Mouse (Mus musculus) erythroblast, adult 5-6 weeks (primary cell): ENCODE measurements around the gene Cldn13. TPM values are rescaled to one million over a fixed set of nuclear protein-coding genes. Genes with fewer than 3 reads are reported as not detected.

Source experiments
- total RNA-seq, 2 experiments: library from RNA; stranded (forward) in 1 of 2; stranded (reverse) in 1 of 2; fragments of 150-400 nt in 1 of 2; fragments of 200-764, 138-1000 nt in 1 of 2; gene quantifications; 2 replicates each; pipeline versions ENCODE4 v1.2.3 to v1.2.4; 2015 to 2017; ENCODE audit warnings: low replicate concordance in 2 of 2

Gene Cldn13
- total RNA-seq, 2 experiments from 2014 or later = 379 to 506 TPM

Other genes starting within 250 kb of the Cldn13 start
- gene Limk1, start 226.9 kb downstream of the Cldn13 start, total RNA-seq (2015; ENCODE audit: low replicate concordance) = 0.19 and 2.1 TPM in 2 replicates
- gene Limk1, start 226.9 kb downstream of the Cldn13 start, total RNA-seq (2017; ENCODE audit: low replicate concordance) = 2.1 and 3.6 TPM in 2 replicates
- not detected in 2 replicates for gene Eln, start 168.2 kb downstream of the Cldn13 start, total RNA-seq (2015; ENCODE audit: low replicate concordance)
- not detected in 2 replicates for gene Eln, start 168.2 kb downstream of the Cldn13 start, total RNA-seq (2017; ENCODE audit: low replicate concordance)
- gene Tmem270, start 8.8 kb downstream of the Cldn13 start, total RNA-seq (2015; ENCODE audit: low replicate concordance) = 0.96 TPM in 1 of 2 replicates, not detected in the other
- not detected in 2 replicates for gene Tmem270, start 8.8 kb downstream of the Cldn13 start, total RNA-seq (2017; ENCODE audit: low replicate concordance)
- gene Mettl27, start 16.8 kb upstream of the Cldn13 start, total RNA-seq (2015; ENCODE audit: low replicate concordance) = 70.4 and 120 TPM in 2 replicates
- 62.4 and 85.2 TPM in 2 replicates for gene Mettl27, start 16.8 kb upstream of the Cldn13 start, total RNA-seq (2017; ENCODE audit: low replicate concordance)
- gene Cldn4, start 31.4 kb upstream of the Cldn13 start, total RNA-seq (2015; ENCODE audit: low replicate concordance) = not detected in 2 replicates
- gene Cldn4, start 31.4 kb upstream of the Cldn13 start, total RNA-seq (2017; ENCODE audit: low replicate concordance) = not detected in 2 replicates
- not detected in 2 replicates for gene Cldn3, start 70.7 kb upstream of the Cldn13 start, total RNA-seq (2015; ENCODE audit: low replicate concordance)
- not detected in 2 replicates for gene Cldn3, start 70.7 kb upstream of the Cldn13 start, total RNA-seq (2017; ENCODE audit: low replicate concordance)
- 4.6 and 19.0 TPM in 2 replicates for gene Abhd11, start 93.6 kb upstream of the Cldn13 start, total RNA-seq (2015; ENCODE audit: low replicate concordance)
- 11.6 and 17.5 TPM in 2 replicates for gene Abhd11, start 93.6 kb upstream of the Cldn13 start, total RNA-seq (2017; ENCODE audit: low replicate concordance)
- not detected in 2 replicates for gene Stx1a, start 108.0 kb upstream of the Cldn13 start, total RNA-seq (2015; ENCODE audit: low replicate concordance)
- not detected in 2 replicates for gene Stx1a, start 108.0 kb upstream of the Cldn13 start, total RNA-seq (2017; ENCODE audit: low replicate concordance)
- 1.5 and 7.9 TPM in 2 replicates for gene Dnajc30, start 148.7 kb upstream of the Cldn13 start, total RNA-seq (2015; ENCODE audit: low replicate concordance)
- 2.2 and 4.6 TPM in 2 replicates for gene Dnajc30, start 148.7 kb upstream of the Cldn13 start, total RNA-seq (2017; ENCODE audit: low replicate concordance)
- 23.4 and 30.9 TPM in 2 replicates for gene Bud23, start 149.4 kb upstream of the Cldn13 start, total RNA-seq (2015; ENCODE audit: low replicate concordance)
- gene Bud23, start 149.4 kb upstream of the Cldn13 start, total RNA-seq (2017; ENCODE audit: low replicate concordance) = 12.0 and 17.3 TPM in 2 replicates
- not detected in 2 replicates for gene Vps37d, start 162.7 kb upstream of the Cldn13 start, total RNA-seq (2015; ENCODE audit: low replicate concordance)
- not detected in 2 replicates for gene Vps37d, start 162.7 kb upstream of the Cldn13 start, total RNA-seq (2017; ENCODE audit: low replicate concordance)
- gene Mlxipl, start 174.4 kb upstream of the Cldn13 start, total RNA-seq (2015; ENCODE audit: low replicate concordance) = not detected in 2 replicates
- gene Mlxipl, start 174.4 kb upstream of the Cldn13 start, total RNA-seq (2017; ENCODE audit: low replicate concordance) = 0.51 TPM in 1 of 2 replicates, not detected in the other
- 1.5 and 3.6 TPM in 2 replicates for gene Tbl2, start 234.1 kb upstream of the Cldn13 start, total RNA-seq (2015; ENCODE audit: low replicate concordance)
- gene Tbl2, start 234.1 kb upstream of the Cldn13 start, total RNA-seq (2017; ENCODE audit: low replicate concordance) = 2.8 and 3.7 TPM in 2 replicates